Mouse (Mus musculus) kidney, adult 2 months (tissue): ENCODE measurements at regions not wholly inside any gene's neighbourhood (a gene's known extent, or its start where the extent isn't known, plus 50 kb on each side); places are given as distances from the start of the nearest gene placed in this dataset.

ENCODE experiments used
- DNase-seq: peaks from one replicate; pipeline ENCODE4 v3.0.0; 2021
- H3K27ac ChIP-seq: fragments of 200-500 bp; 2 replicates; pipeline ENCODE4 v1.5.1; 2012; ENCODE audit warnings: low read depth, low read length, control low read depth, inconsistent platforms; ENCODE audit not compliant: insufficient read depth
- H3K27me3 ChIP-seq: fragments of 200-500 bp; replicated peaks from 2 replicates; pipeline ENCODE4 v1.6.1; 2012; ENCODE audit warnings: mild to moderate bottlenecking, moderate library complexity, low read length, inconsistent platforms; ENCODE audit not compliant: control insufficient read depth, insufficient read depth
- H3K36me3 ChIP-seq: fragments of 200-500 bp; 2 replicates; pipeline ENCODE4 v1.6.1; 2012; ENCODE audit warnings: mild to moderate bottlenecking, moderate library complexity, low read length, inconsistent platforms; ENCODE audit not compliant: control insufficient read depth, insufficient read depth
- H3K4me1 ChIP-seq: fragments of 200-500 bp; 2 replicates; pipeline ENCODE4 v1.6.1; 2011; ENCODE audit warnings: low read length; ENCODE audit not compliant: control insufficient read depth, insufficient read depth
- H3K4me3 ChIP-seq: fragments of 200-500 bp; 2 replicates; pipeline ENCODE4 v1.5.1; 2011; ENCODE audit warnings: mild to moderate bottlenecking, low read depth, low read length, control low read depth; ENCODE audit not compliant: insufficient read depth
- CTCF ChIP-seq: fragments of 200-500 bp; conservative IDR thresholded peaks from 2 replicates; pipeline ENCODE4 v1.5.1; 2011; ENCODE audit warnings: low read depth, mild to moderate bottlenecking, control low read depth, low read length, moderate library complexity, mixed read lengths; ENCODE audit not compliant: insufficient read depth, insufficient read length
- POLR2A ChIP-seq: fragments of 200-500 bp; IDR thresholded peaks from one replicate; pipeline ENCODE4 v1.6.1; 2011; ENCODE audit warnings: low read depth, low read length, control low read depth
- WGBS: fragments of 180-500 bp; shearing (Covaris S2); methylation state at CpG from one replicate; pipeline ENCODE4 v1.1.7; 2018; 5-methylcytosine and 5-hydroxymethylcytosine counted together

DNA sequence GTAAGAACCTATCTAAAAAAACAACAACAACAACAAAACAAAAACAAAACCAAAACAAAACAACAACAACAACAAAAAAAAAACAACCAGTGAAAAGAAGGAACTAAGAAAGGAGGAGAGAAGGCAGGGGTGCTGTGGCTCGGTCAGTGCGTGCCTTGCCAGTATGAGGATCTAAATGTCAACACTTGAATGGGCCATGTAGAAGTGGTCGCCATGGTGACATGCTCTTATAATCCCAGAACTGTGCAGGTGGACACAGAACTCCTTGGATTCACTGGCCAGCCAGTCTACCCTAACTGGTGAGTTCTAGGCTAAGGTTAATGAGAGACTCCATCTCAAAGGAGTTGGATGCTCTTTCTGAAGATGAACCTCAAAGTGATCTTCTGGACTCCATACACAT lies 267.7 kb downstream of the Zfp704 start:
- 97% methylated on average over 3 of the region's 3 CpGs for WGBS
- TF ChIP-seq CTCF: no peak
- TF ChIP-seq POLR2A: no peak
- H3K4me1 ChIP-seq: no peaks in the 10 kb centered on the region
- no peak overlapping the region for H3K27ac ChIP-seq
- DNase-seq: no peak
- H3K4me3 ChIP-seq: no peak overlapping the region
- no peaks in the 10 kb centered on the region for H3K36me3 ChIP-seq
- H3K27me3 ChIP-seq: no peaks in the 10 kb centered on the region; the same call in 1 of the 2 replicates

DNA sequence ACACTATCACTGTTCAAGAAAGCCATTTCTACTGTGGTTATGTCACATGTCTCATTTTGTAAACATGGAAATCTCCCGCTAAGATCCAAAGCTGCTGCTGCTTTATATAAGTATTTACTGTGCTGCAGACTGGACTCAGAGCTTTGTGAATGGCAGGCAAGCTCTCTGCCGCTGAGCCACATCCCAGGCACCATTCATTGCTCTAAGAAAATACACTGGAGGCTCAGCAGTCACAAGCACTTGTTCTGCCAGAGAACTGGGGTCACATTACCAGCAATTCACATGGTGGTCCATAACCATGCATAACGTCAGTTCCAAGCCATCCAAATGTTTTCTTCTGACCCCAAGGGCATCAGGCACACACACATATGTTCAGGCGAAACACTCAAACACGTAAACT lies 268.2 kb downstream of the Zfp704 start:
- 83% methylated on average over 5 of the region's 5 CpGs for WGBS
- no peak overlapping the region for H3K27ac ChIP-seq
- H3K27me3 ChIP-seq: no peaks in the 10 kb centered on the region
- no peak for DNase-seq
- no peaks in the 10 kb centered on the region for H3K4me1 ChIP-seq
- H3K4me3 ChIP-seq: no peak overlapping the region
- TF ChIP-seq POLR2A (no peak), CTCF (no peak)
- H3K36me3 ChIP-seq: no peaks in the 10 kb centered on the region

DNA sequence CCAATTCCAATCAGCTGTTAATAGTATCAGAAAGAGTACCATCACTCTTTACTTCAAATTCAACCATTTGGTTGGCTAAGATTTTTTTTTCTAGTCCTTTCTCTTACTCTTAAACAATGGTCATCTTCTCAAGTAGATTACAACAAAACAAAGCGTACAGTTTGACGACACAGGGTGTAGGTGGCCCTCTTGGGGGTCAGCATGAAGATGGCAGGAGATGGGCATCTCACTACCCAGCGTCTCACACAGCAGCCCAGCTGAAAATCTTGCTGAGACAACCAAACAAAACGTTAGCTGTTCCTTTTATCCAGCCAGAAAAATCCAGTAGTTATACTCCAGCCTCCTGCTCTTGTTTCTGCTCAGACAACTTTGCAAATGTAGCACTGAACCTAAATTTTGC lies 268.6 kb downstream of the Zfp704 start:
- WGBS: 57% methylated on average over 4 of the region's 4 CpGs
- Histone ChIP-seq H3K27ac (no peak overlapping the region), H3K4me3 (no peak overlapping the region), H3K36me3 (no peaks in the 10 kb centered on the region), H3K27me3 (no peaks in the 10 kb centered on the region), H3K4me1 (no peaks in the 10 kb centered on the region)
- no peak for DNase-seq
- TF ChIP-seq POLR2A: no peak
- no peak for TF ChIP-seq CTCF

DNA sequence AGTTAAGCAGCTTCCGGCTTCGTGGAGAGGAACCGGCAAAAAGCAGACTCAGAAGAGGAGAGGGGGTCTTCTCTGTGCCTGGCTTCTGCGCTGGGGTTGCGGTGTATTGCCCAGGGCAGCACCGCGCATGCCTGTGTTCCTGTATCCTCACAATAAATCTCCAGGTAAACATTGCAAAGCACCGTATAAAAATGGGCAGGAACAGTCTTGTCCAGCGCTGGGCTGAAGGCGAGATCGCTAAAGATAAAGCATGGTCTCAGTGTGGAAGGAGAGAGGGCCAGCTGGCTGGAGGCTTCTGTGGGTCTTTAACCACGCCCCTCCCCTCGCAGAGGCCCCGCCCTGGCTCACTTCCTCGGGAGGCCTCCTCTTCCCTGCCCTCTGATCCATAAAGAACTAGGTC lies 269.1 kb downstream of the Zfp704 start:
- TF ChIP-seq POLR2A: no peak
- TF ChIP-seq CTCF: no peak
- no peaks in the 10 kb centered on the region for H3K27me3 ChIP-seq
- 3% methylated on average over 15 of the region's 15 CpGs for WGBS
- no peak overlapping the region for H3K27ac ChIP-seq
- H3K4me3 ChIP-seq: peak overlapping the region; percentile 2; the same call in 1 of the 2 replicates
- no peaks in the 10 kb centered on the region for H3K36me3 ChIP-seq
- H3K4me1 ChIP-seq: no peaks in the 10 kb centered on the region
- DNase-seq: peak; percentile 64

DNA sequence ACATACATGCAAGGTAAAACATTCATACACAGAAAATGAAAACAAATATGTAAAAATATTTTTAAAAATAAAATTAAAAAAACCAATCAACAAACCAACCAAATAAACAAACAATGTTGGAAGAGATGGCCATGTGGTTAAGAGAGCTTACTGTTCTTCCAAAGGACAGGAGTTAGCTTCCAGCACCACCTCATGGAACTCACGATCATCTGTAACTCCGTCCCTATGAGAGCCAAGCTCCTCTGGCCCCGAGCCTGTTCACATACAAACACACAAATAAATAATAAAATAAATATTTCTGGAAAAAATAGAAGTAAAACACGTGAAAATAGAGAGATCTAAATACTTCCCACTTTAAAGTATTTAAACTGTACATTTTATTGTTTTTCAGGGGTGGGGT lies 269.5 kb downstream of the Zfp704 start:
- Histone ChIP-seq H3K27ac (no peak overlapping the region), H3K4me3 (no peak overlapping the region), H3K36me3 (no peaks in the 10 kb centered on the region), H3K27me3 (no peaks in the 10 kb centered on the region), H3K4me1 (no peaks in the 10 kb centered on the region)
- TF ChIP-seq POLR2A (no peak), CTCF (no peak)
- peak; percentile 19 for DNase-seq
- 32% methylated on average over 4 of the region's 4 CpGs for WGBS

DNA sequence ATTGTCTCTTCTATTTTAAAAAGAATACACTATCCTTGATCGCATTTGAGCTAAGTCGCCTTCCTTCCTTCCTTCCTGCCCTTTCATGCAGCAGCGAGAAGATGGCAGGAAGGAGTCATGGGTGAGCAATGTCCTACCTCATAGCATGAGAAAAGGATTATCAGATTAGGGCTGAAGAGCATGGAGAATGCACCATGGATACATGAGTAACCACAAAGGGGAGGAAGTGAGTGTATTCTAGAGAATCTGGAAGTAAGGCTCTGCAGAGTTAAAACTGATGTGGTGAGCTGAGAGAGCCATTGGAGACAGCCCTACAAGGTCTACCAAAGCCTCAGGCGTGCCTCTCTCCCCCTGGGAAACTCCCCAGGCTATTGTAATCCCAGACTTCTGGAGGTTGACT lies 270.2 kb downstream of the Zfp704 start:
- H3K27ac ChIP-seq: no peak overlapping the region
- no peaks in the 10 kb centered on the region for H3K36me3 ChIP-seq
- H3K4me3 ChIP-seq: no peak overlapping the region
- no peaks in the 10 kb centered on the region; the same call in 1 of the 2 replicates for H3K4me1 ChIP-seq
- no peak for DNase-seq
- H3K27me3 ChIP-seq: no peaks in the 10 kb centered on the region
- WGBS: 90% methylated on average over 4 of the region's 4 CpGs
- no peak for TF ChIP-seq CTCF
- TF ChIP-seq POLR2A: no peak

DNA sequence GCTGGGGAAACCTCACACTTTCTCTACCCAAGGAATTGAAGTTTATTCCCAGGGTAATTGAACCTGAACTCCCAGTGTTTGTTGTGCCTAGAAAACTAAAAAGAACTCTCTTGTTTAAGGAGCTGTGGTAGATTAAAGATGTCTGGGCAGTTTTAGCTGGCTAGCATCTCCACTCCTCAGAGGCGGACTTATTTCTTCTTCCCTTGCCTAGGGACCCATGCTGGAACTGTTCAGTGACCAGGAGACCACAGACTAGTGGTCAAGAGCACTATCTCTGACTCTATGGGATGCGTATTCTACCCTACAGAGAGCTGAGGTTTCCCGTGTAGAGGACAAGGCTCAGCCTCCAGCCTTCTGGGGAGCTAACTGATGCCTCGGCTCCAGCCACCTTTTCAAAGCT lies 274.3 kb downstream of the Zfp704 start:
- no peaks in the 10 kb centered on the region; the same call in 1 of the 2 replicates for H3K4me1 ChIP-seq
- TF ChIP-seq CTCF (no peak), POLR2A (no peak)
- H3K27ac ChIP-seq: no peak overlapping the region
- H3K4me3 ChIP-seq: no peak overlapping the region
- 92% methylated on average over 4 of the region's 4 CpGs for WGBS
- no peaks in the 10 kb centered on the region for H3K36me3 ChIP-seq
- H3K27me3 ChIP-seq: no peaks in the 10 kb centered on the region
- DNase-seq: no peak
